In the genomic region with DNA sequence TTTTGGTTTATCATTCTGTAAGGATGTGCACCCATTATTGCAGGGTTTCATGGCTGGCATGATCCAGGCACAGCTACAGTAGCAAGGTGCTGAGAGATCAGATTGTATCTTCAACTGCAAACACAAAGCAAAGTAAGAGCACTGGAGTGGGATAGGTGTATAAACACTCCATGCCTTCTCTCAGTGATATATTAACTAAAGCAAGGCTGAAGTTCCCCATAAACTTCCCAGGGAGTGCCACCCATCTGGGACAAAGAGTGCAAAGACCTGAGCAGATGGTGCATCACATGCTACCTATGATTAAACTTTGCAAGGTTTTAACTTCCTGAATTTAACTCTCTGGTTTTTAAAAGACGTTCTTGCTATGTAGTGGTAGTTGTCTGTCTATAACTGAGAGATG, we compare ENCODE assay signal across 23 mouse cellular contexts.
"Had no signal": no experiment of that assay in that cellular context is flagged by ENCODE, and none has a peak within 500 bp of the region (broad histone marks: within the 10 kb centered on the region; RNA-seq: fewer than 3 reads in every experiment).

No protein-coding gene starts in this region.

- H3K9ac ChIP-seq: forebrain, postnatal 0 days; heart, embryonic 12.5 days; hindbrain, embryonic 12.5 days; hindbrain, embryonic 14.5 days; limb, embryonic 13.5 days; limb, embryonic 15.5 days; liver, embryonic 12.5 days; liver, embryonic 14.5 days had no signal

- H3K27ac ChIP-seq: heart, adult 2 months; hindbrain, embryonic 10.5 days; hindbrain, embryonic 12.5 days; hindbrain, embryonic 14.5 days; kidney, postnatal 0 days; layer of hippocampus, adult 2 months; limb, embryonic 13.5 days; limb, embryonic 15.5 days; liver, embryonic 12.5 days; liver, embryonic 14.5 days had no signal

- H3K4me3 ChIP-seq: heart, adult 2 months; heart, embryonic 12.5 days; hindbrain, embryonic 10.5 days; hindbrain, embryonic 12.5 days; layer of hippocampus, adult 2 months; limb, embryonic 13.5 days; limb, embryonic 15.5 days; liver, embryonic 12.5 days had no signal

- H3K4me2 ChIP-seq: heart, embryonic 12.5 days; hindbrain, embryonic 12.5 days; hindbrain, embryonic 14.5 days; limb, embryonic 13.5 days; limb, embryonic 15.5 days; liver, embryonic 12.5 days had no signal

- DNase-seq: forebrain, postnatal 0 days; gastrocnemius, postnatal 14 days; gastrocnemius, postnatal 36 days; heart, adult 11 months; heart, adult 2 months; heart, postnatal 10 days; heart, postnatal 4 days; kidney, postnatal 25 days; kidney, postnatal 4 days; left cerebral cortex, postnatal 4 days; lung, adult 18-20 months had no signal

- H3K36me3 ChIP-seq: heart, embryonic 12.5 days; hindbrain, embryonic 10.5 days; hindbrain, embryonic 12.5 days; limb, embryonic 13.5 days; limb, embryonic 15.5 days; liver, embryonic 12.5 days had no signal

- H3K4me1 ChIP-seq: heart, embryonic 12.5 days; hindbrain, embryonic 10.5 days; hindbrain, embryonic 12.5 days; limb, embryonic 13.5 days; limb, embryonic 15.5 days; liver, embryonic 12.5 days had no signal

- H3K9me3 ChIP-seq: heart, embryonic 12.5 days; hindbrain, embryonic 10.5 days; hindbrain, embryonic 12.5 days; limb, embryonic 13.5 days; limb, embryonic 15.5 days; liver, embryonic 12.5 days had no signal

- ATAC-seq: forebrain, postnatal 0 days; hindbrain, embryonic 16.5 days; inflammation-experienced regulatory T-cells, adult 6 months; liver, embryonic 12.5 days had no signal

- H3K27me3 ChIP-seq: heart, embryonic 12.5 days; hindbrain, embryonic 12.5 days; limb, embryonic 13.5 days; limb, embryonic 15.5 days; liver, embryonic 12.5 days had no signal
